Mouse (Mus musculus) embryonic fibroblast, embryonic 13.5 days (primary cell): Measurements from ENCODE around the gene Fam181a.

Source experiments
- CTCF ChIP-seq: IDR thresholded peaks from 2 replicates; pipeline ENCODE4 v1.5.1; 2011; ENCODE audit warnings: mild to moderate bottlenecking, control low read depth, low read length, moderate library complexity, borderline replicate concordance; ENCODE audit not compliant: insufficient read depth
- POLR2A ChIP-seq: IDR thresholded peaks from 2 replicates; pipeline ENCODE4 v1.6.1; 2011; ENCODE audit warnings: low read depth, mild to moderate bottlenecking, control low read depth, low read length, moderate library complexity

DNA sequence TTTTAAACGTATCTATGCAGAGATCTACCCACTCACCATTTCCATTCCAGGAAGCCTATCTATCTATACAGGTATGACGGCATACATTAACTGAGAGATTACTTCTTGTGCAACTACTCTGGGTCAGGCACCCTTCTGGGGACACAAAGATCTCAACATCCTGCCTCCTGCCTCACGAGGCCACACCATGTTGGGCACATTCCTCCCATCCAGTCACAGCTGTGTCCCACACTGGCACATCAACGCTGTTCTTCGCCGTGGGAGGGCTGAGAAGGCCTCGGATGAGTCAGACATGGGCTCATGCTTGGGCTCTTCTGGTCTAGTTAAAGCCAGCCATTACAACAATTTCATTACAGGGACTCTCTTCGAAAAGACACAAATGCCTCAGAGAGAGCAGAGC is 36.2 kb downstream of the Fam181a start:
- TF ChIP-seq CTCF, result no peak
- TF ChIP-seq POLR2A, result no peak
